Mouse (Mus musculus) limb, embryonic 15.5 days (tissue): ENCODE data around the gene Rbm3. TPM values are rescaled to one million over a fixed set of nuclear protein-coding genes. Genes with fewer than 3 reads are reported as not detected.

Source experiments
- polyA plus RNA-seq: library from polyadenylated mRNA; unstranded; fragments of >200 nt; fragmentation: Nextera tagmentation; extraction: Ambion mirVana; gene quantifications from 2 replicates; pipeline ENCODE4 v1.2.1, GENCODE M21; 2015

Gene Rbm3
- polyA plus RNA-seq, 1 experiment from 2014 or later = 401 TPM

Other genes starting within 250 kb of the Rbm3 start
- gene Pqbp1, start 246.6 kb downstream of the Rbm3 start, polyA plus RNA-seq = 117 and 124 TPM in 2 replicates
- gene Timm17b, start 246.5 kb downstream of the Rbm3 start, polyA plus RNA-seq = 157 and 170 TPM in 2 replicates
- gene Gm10491, start 238.0 kb downstream of the Rbm3 start, polyA plus RNA-seq = not detected in 2 replicates
- not detected in 2 replicates for gene Gm10490, start 236.3 kb downstream of the Rbm3 start, polyA plus RNA-seq
- gene Pcsk1n, start 226.1 kb downstream of the Rbm3 start, polyA plus RNA-seq = 0.63 and 1.2 TPM in 2 replicates
- not detected in 2 replicates for gene Eras, start 217.3 kb downstream of the Rbm3 start, polyA plus RNA-seq
- 25.3 and 27.0 TPM in 2 replicates for gene Hdac6, start 198.0 kb downstream of the Rbm3 start, polyA plus RNA-seq
- 2.1 and 2.9 TPM in 2 replicates for gene Gata1, start 167.8 kb downstream of the Rbm3 start, polyA plus RNA-seq
- gene Glod5, start 127.4 kb downstream of the Rbm3 start, polyA plus RNA-seq = not detected in 2 replicates
- 47.3 and 48.7 TPM in 2 replicates for gene Suv39h1, start 71.1 kb downstream of the Rbm3 start, polyA plus RNA-seq
- 0.97 and 1.00 TPM in 2 replicates for gene Was, start 55.4 kb downstream of the Rbm3 start, polyA plus RNA-seq
- gene Wdr13, start 13.0 kb downstream of the Rbm3 start, polyA plus RNA-seq = 20.3 and 21.3 TPM in 2 replicates
- 13.7 and 14.1 TPM in 2 replicates for gene Tbc1d25, start 30.3 kb upstream of the Rbm3 start, polyA plus RNA-seq
- gene Ebp, start 47.6 kb upstream of the Rbm3 start, polyA plus RNA-seq = 43.0 and 44.6 TPM in 2 replicates
- gene Porcn, start 60.6 kb upstream of the Rbm3 start, polyA plus RNA-seq = 8.7 and 8.8 TPM in 2 replicates
- 37.8 and 40.4 TPM in 2 replicates for gene Ftsj1, start 106.5 kb upstream of the Rbm3 start, polyA plus RNA-seq
- gene Slc38a5, start 125.3 kb upstream of the Rbm3 start, polyA plus RNA-seq = 0.36 and 0.60 TPM in 2 replicates
- not detected in 2 replicates for gene Ssxb10, start 181.5 kb upstream of the Rbm3 start, polyA plus RNA-seq
- gene Ssxb9, start 221.1 kb upstream of the Rbm3 start, polyA plus RNA-seq = not detected in 2 replicates